Mouse (Mus musculus) myocyte (in vitro differentiated cells): ENCODE data around the gene Aldh3a1. TPM values are rescaled to one million over a fixed set of nuclear protein-coding genes. Genes with fewer than 3 reads are reported as not detected.
A peak's percentile ranks its signal among the peaks of the same experiment; 100 is the strongest.

ENCODE experiments used
- H3K27me3 ChIP-seq: one replicate; pipeline ENCODE4 v1.6.1; 2011; ENCODE audit not compliant: control insufficient read depth, insufficient read depth, insufficient read length
- H3K36me3 ChIP-seq: one replicate; pipeline ENCODE4 v1.6.1; 2011; ENCODE audit not compliant: control insufficient read depth, insufficient read depth
- H3K4me2 ChIP-seq: one replicate; pipeline ENCODE4 v1.6.1; 2011; ENCODE audit warnings: low read depth, control low read depth
- H3K4me3 ChIP-seq: one replicate; pipeline ENCODE4 v1.5.1; 2011; ENCODE audit warnings: mild to moderate bottlenecking, control low read depth, moderate library complexity
- H3K79me2 ChIP-seq: one replicate; pipeline ENCODE4 v1.6.1; 2011; ENCODE audit not compliant: control insufficient read depth, insufficient read depth
- H3ac ChIP-seq: one replicate; pipeline ENCODE4 v1.6.1; 2011; ENCODE audit not compliant: control insufficient read depth, insufficient read length
- CEBPB ChIP-seq: IDR thresholded peaks from 2 replicates; pipeline ENCODE4 v1.6.1; 2011; ENCODE audit warnings: mild to moderate bottlenecking, moderate library complexity; ENCODE audit not compliant: poor library complexity, insufficient read depth, severe bottlenecking
- E2F4 ChIP-seq: IDR thresholded peaks from one replicate; pipeline ENCODE4 v1.6.1; 2011; ENCODE audit warnings: mild to moderate bottlenecking, control low read depth, moderate library complexity; ENCODE audit not compliant: insufficient read depth
- MAX ChIP-seq: IDR thresholded peaks from one replicate; pipeline ENCODE4 v1.6.1; 2011; ENCODE audit warnings: low read depth, mild to moderate bottlenecking, control low read depth
- MYOD1 ChIP-seq, 3 experiments: IDR thresholded peaks; one replicate each; pipeline ENCODE4 v1.6.1; 2011; ENCODE audit warnings: control low read depth in 2 of 3, low read depth in 2 of 3, mild to moderate bottlenecking in 2 of 3, moderate library complexity in 1 of 3; ENCODE audit not compliant: insufficient read length in 2 of 3, control insufficient read depth in 1 of 3
- MYOG ChIP-seq, 3 experiments: IDR thresholded peaks; one replicate each; pipeline ENCODE4 v1.6.1; 2011; ENCODE audit warnings: control low read depth in 2 of 3, low read depth in 2 of 3, mild to moderate bottlenecking in 2 of 3; ENCODE audit not compliant: insufficient read length in 2 of 3, control insufficient read depth in 1 of 3, insufficient read depth in 1 of 3
- POLR2A ChIP-seq: IDR thresholded peaks from one replicate; pipeline ENCODE4 v1.6.1; 2011; ENCODE audit warnings: low read depth, mild to moderate bottlenecking, control low read depth, moderate library complexity; ENCODE audit not compliant: insufficient read length
- POLR2AphosphoS2 ChIP-seq: IDR thresholded peaks from one replicate; pipeline ENCODE4 v1.6.1; 2011; ENCODE audit warnings: low read depth, control low read depth; ENCODE audit not compliant: insufficient read length
- REST ChIP-seq: IDR thresholded peaks from one replicate; pipeline ENCODE4 v1.6.1; 2011; ENCODE audit warnings: mild to moderate bottlenecking, control low read depth, moderate library complexity; ENCODE audit not compliant: insufficient read depth, insufficient read length
- SRF ChIP-seq: IDR thresholded peaks from one replicate; pipeline ENCODE4 v1.6.1; 2011; ENCODE audit warnings: low read depth; ENCODE audit not compliant: control insufficient read depth, insufficient read length
- TCF12 ChIP-seq: IDR thresholded peaks from one replicate; pipeline ENCODE4 v1.6.1; 2011; ENCODE audit warnings: mild to moderate bottlenecking, control low read depth; ENCODE audit not compliant: poor library complexity, insufficient read depth, severe bottlenecking
- TCF3 ChIP-seq: IDR thresholded peaks from one replicate; pipeline ENCODE4 v1.6.1; 2011; ENCODE audit warnings: low read depth, control low read depth; ENCODE audit not compliant: insufficient read length
- USF1 ChIP-seq: IDR thresholded peaks from one replicate; pipeline ENCODE4 v1.6.1; 2011; ENCODE audit warnings: low read depth, mild to moderate bottlenecking, control low read depth, moderate library complexity
- polyA plus RNA-seq: library from polyadenylated mRNA; unstranded; fragments of >200 nt; fragmentation: generic; extraction: Trizol; gene quantifications from one replicate; pipeline ENCODE4 v1.2.1, GENCODE M21; 2012; ENCODE audit warnings: missing spikeins

The Aldh3a1 gene
- polyA plus RNA-seq, 1 experiment: 4.2 TPM

- Histone ChIP-seq H3K4me3 (no peak overlapping the region), H3ac (no peak overlapping the region), H3K79me2 (no peaks in the 10 kb centered on the region), H3K36me3 (no peaks in the 10 kb centered on the region), H3K4me2 (no peak overlapping the region), H3K27me3 (no peaks in the 10 kb centered on the region)
- no peak for TF ChIP-seq MYOD1 (IDR thresholded peaks at IDR 0.05; ENCODE audit: control insufficient read depth in 1 of 3, insufficient read length in 2 of 3, low read depth in 2 of 3)
- TF ChIP-seq TCF3: no peak
- TF ChIP-seq USF1: no peak
- TF ChIP-seq POLR2AphosphoS2: no peak
- TF ChIP-seq MAX: no peak
- no peak for TF ChIP-seq E2F4
- TF ChIP-seq POLR2A: no peak
- no peak for TF ChIP-seq SRF
- TF ChIP-seq MYOG (IDR thresholded peaks at IDR 0.05; ENCODE audit: control insufficient read depth in 1 of 3, insufficient read depth in 1 of 3, insufficient read length in 2 of 3, low read depth in 2 of 3): no peak
- TF ChIP-seq TCF12: no peak
- TF ChIP-seq CEBPB: no peak
- no peak for TF ChIP-seq REST
Measured at GRCm38 (mm10) chr11:61215936-61216335, 8.6 kb downstream of the Aldh3a1 start.

DNA sequence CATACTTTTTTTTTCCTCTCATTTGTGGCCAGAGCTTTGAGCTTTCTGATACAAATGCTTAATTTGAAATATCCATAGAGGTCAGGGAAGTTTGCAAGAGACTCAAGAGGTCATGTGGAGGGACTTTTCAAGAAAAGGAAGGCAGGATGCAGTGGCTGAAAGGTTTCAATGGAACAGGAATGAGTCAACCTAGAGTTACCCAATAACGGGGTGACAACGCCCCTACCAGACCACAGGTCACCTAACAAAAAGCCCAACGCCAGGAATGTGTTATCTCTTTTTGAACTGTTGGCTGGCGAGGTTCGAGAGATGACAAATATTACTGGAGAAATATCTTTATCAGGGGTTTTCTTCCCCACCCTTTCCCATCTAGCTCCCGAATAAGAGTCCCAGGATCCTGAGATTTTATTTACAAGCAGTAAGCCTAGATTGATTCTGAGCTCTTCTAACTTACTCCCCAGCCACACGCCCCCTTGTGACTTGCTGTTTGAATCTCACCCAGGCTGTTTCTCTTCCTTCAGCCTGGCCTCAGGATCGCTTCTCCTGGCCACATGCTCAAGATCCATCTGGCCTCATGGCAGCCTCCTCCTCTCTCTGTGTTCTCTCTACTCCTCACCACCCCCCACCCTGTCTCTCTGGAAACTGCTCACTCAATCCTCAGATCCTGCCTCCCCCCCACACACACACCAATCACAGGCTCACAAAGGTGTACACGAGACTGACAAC lies 13.0 kb downstream of the Aldh3a1 start:
- H3K36me3 ChIP-seq: no peaks in the 10 kb centered on the region
- peak overlapping the region; percentile 16 for H3K4me2 ChIP-seq
- H3K79me2 ChIP-seq: no peaks in the 10 kb centered on the region
- no peak for TF ChIP-seq REST
- no peak for TF ChIP-seq MYOG (IDR thresholded peaks at IDR 0.05; ENCODE audit: control insufficient read depth in 1 of 3, insufficient read depth in 1 of 3, insufficient read length in 2 of 3, low read depth in 2 of 3)
- TF ChIP-seq TCF12: no peak
- TF ChIP-seq CEBPB: no peak
- TF ChIP-seq E2F4: no peak
- TF ChIP-seq TCF3: no peak
- no peak for TF ChIP-seq POLR2AphosphoS2
- no peak for TF ChIP-seq MYOD1 (IDR thresholded peaks at IDR 0.05; ENCODE audit: control insufficient read depth in 1 of 3, insufficient read length in 2 of 3, low read depth in 2 of 3)
- no peak for TF ChIP-seq SRF
- no peak for TF ChIP-seq USF1
- TF ChIP-seq MAX: no peak
- no peak for TF ChIP-seq POLR2A
- no peak overlapping the region for H3ac ChIP-seq
- no peak overlapping the region for H3K4me3 ChIP-seq
- no peaks in the 10 kb centered on the region for H3K27me3 ChIP-seq

DNA sequence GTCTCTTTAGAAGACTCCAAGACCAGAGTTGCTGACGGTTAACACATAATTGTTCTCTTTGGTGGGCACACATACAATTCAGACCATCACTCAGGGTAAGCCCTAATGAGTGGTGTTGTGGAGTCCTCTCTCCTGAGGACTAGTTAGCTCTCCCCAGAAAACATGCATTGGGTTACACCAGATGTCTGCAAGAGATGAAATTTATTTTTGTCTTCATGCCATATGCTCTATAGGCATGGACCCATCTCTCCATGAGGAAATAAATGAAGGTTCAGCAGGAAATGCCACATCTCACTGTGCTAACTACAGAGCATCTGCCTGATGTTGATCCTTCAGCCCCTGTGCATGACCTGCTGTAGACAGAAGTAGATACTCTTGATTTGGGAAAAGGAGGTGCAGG lies 14.7 kb downstream of the Aldh3a1 start:
- H3K4me2 ChIP-seq: no peak overlapping the region
- no peak overlapping the region for H3K4me3 ChIP-seq
- no peak for TF ChIP-seq MAX
- TF ChIP-seq MYOG (IDR thresholded peaks at IDR 0.05; ENCODE audit: control insufficient read depth in 1 of 3, insufficient read depth in 1 of 3, insufficient read length in 2 of 3, low read depth in 2 of 3): no peak
- no peak for TF ChIP-seq E2F4
- no peak for TF ChIP-seq POLR2AphosphoS2
- no peak for TF ChIP-seq USF1
- TF ChIP-seq CEBPB: no peak
- TF ChIP-seq REST: no peak
- TF ChIP-seq TCF12: no peak
- no peak for TF ChIP-seq SRF
- no peak for TF ChIP-seq MYOD1 (IDR thresholded peaks at IDR 0.05; ENCODE audit: control insufficient read depth in 1 of 3, insufficient read length in 2 of 3, low read depth in 2 of 3)
- no peak for TF ChIP-seq POLR2A
- TF ChIP-seq TCF3: no peak
- no peaks in the 10 kb centered on the region for H3K27me3 ChIP-seq
- no peaks in the 10 kb centered on the region for H3K36me3 ChIP-seq
- H3K79me2 ChIP-seq: no peaks in the 10 kb centered on the region
- no peak overlapping the region for H3ac ChIP-seq

GRCm38 (mm10) chr11:61222971-61223745 lies 15.8 kb downstream of the Aldh3a1 start:
- H3K79me2 ChIP-seq: no peaks in the 10 kb centered on the region
- TF ChIP-seq POLR2A (no peak), MAX (no peak), POLR2AphosphoS2 (no peak), TCF12 (no peak), SRF (no peak), MYOD1 (IDR thresholded peaks at IDR 0.05; ENCODE audit: control insufficient read depth in 1 of 3, insufficient read length in 2 of 3, low read depth in 2 of 3) (no peak), REST (no peak), TCF3 (no peak), CEBPB (no peak), USF1 (no peak), MYOG (IDR thresholded peaks at IDR 0.05; ENCODE audit: control insufficient read depth in 1 of 3, insufficient read depth in 1 of 3, insufficient read length in 2 of 3, low read depth in 2 of 3) (no peak), E2F4 (no peak)
- H3K27me3 ChIP-seq: no peaks in the 10 kb centered on the region
- H3K4me2 ChIP-seq: no peak overlapping the region
- H3K4me3 ChIP-seq: no peak overlapping the region
- H3K36me3 ChIP-seq: no peaks in the 10 kb centered on the region
- H3ac ChIP-seq: no peak overlapping the region
